ENCODE assay signal across 25 mouse cellular contexts in genomic region chr2:165475412-165475811, GRCm38 (mm10). TPM values are rescaled to one million over a fixed set of nuclear protein-coding genes. Genes with fewer than 3 reads are reported as not detected.
"Had no signal": no experiment of that assay in that cellular context is flagged by ENCODE, and none has a peak within 500 bp of the region (broad histone marks: within the 10 kb centered on the region; RNA-seq: fewer than 3 reads in every experiment).

No protein-coding gene starts in this region.

- H3K4me2 ChIP-seq: heart, embryonic 12.5 days; hindbrain, embryonic 12.5 days; hindbrain, embryonic 14.5 days; intestine, embryonic 15.5 days; limb, embryonic 12.5 days; liver, embryonic 12.5 days had no signal

- H3K36me3 ChIP-seq: heart, embryonic 10.5 days; heart, embryonic 12.5 days; hindbrain, embryonic 10.5 days; hindbrain, embryonic 12.5 days; intestine, embryonic 15.5 days; limb, embryonic 10.5 days; limb, embryonic 12.5 days; liver, embryonic 12.5 days had no signal

- H3K9me3 ChIP-seq: heart, embryonic 10.5 days; heart, embryonic 12.5 days; hindbrain, embryonic 10.5 days; hindbrain, embryonic 12.5 days; intestine, embryonic 15.5 days; limb, embryonic 10.5 days; limb, embryonic 12.5 days; liver, embryonic 12.5 days had no signal

- H3K27ac ChIP-seq: gastrocnemius, adult 2 months; heart, embryonic 10.5 days; hindbrain, embryonic 12.5 days; hindbrain, embryonic 14.5 days; intestine, embryonic 15.5 days; kidney, postnatal 0 days; layer of hippocampus, adult 2 months; left cerebral cortex, adult 2 months; limb, embryonic 10.5 days; limb, embryonic 12.5 days; liver, embryonic 12.5 days; liver, embryonic 14.5 days had no signal

- ATAC-seq: hindbrain, embryonic 16.5 days; inflammation-experienced regulatory T-cells, adult 6 months; intestine, embryonic 15.5 days; intestine, postnatal 0 days; liver, embryonic 12.5 days had no signal

- H3K9ac ChIP-seq: heart, embryonic 12.5 days; hindbrain, embryonic 12.5 days; hindbrain, embryonic 14.5 days; intestine, embryonic 15.5 days; limb, embryonic 12.5 days; liver, embryonic 12.5 days; liver, embryonic 14.5 days had no signal

- DNase-seq: gastrocnemius, adult 2 months; gastrocnemius, postnatal 10 days; gastrocnemius, postnatal 25 days; heart, adult 18-20 months; heart, postnatal 10 days; heart, postnatal 4 days; kidney, postnatal 14 days; kidney, postnatal 4 days; liver had no signal

- H3K4me3 ChIP-seq: gastrocnemius, adult 2 months; heart, embryonic 10.5 days; heart, embryonic 12.5 days; hindbrain, embryonic 10.5 days; hindbrain, embryonic 12.5 days; intestine, embryonic 15.5 days; layer of hippocampus, adult 2 months; left cerebral cortex, adult 2 months; limb, embryonic 10.5 days; limb, embryonic 12.5 days; liver, embryonic 12.5 days had no signal

RNA-seq across cellular contexts. Expression of gene Slc13a3, which starts 2.4 kb away (rescaled TPM):
- polyA plus RNA-seq: inflammation-experienced regulatory T-cells, adult 6 months; intestine, postnatal 0 days; limb, embryonic 10.5 days; limb, embryonic 12.5 days had no signal

RNA-seq across cellular contexts. Expression of gene Slc2a10, which starts 28.2 kb away (rescaled TPM):
- polyA plus RNA-seq: inflammation-experienced regulatory T-cells, adult 6 months had no signal
